Mouse (Mus musculus) small intestine, adult 2 months (tissue): ENCODE results near the gene Cc2d1b. TPM values are rescaled to one million over a fixed set of nuclear protein-coding genes. Genes with fewer than 3 reads are reported as not detected.
A peak's percentile ranks its signal among the peaks of the same experiment; 100 is the strongest.

Source experiments
- H3K27ac ChIP-seq: fragments of 200-500 bp; 2 replicates; pipeline ENCODE4 v1.5.1; 2012; ENCODE audit warnings: low read depth, low read length, control low read depth, inconsistent platforms; ENCODE audit not compliant: insufficient read depth
- H3K27me3 ChIP-seq: fragments of 200-500 bp; 2 replicates; pipeline ENCODE4 v1.6.1; 2012; ENCODE audit warnings: mild to moderate bottlenecking, moderate library complexity, low read length, inconsistent platforms; ENCODE audit not compliant: control insufficient read depth, insufficient read depth
- H3K36me3 ChIP-seq: fragments of 200-500 bp; 2 replicates; pipeline ENCODE4 v1.6.1; 2012; ENCODE audit warnings: mild to moderate bottlenecking, low read length, control low read depth, inconsistent platforms; ENCODE audit not compliant: control insufficient read depth, insufficient read depth
- H3K4me1 ChIP-seq: fragments of 200-500 bp; 2 replicates; pipeline ENCODE4 v1.6.1; 2012; ENCODE audit warnings: low read length, inconsistent platforms, mixed read lengths; ENCODE audit not compliant: control insufficient read depth, insufficient read depth, insufficient read length
- H3K4me3 ChIP-seq: fragments of 200-500 bp; 2 replicates; pipeline ENCODE4 v1.5.1; 2012; ENCODE audit warnings: low read depth, mild to moderate bottlenecking, control low read depth, inconsistent platforms, low read length, moderate library complexity
- CTCF ChIP-seq: fragments of 200-500 bp; IDR thresholded peaks from 2 replicates; pipeline ENCODE4 v1.5.1; 2012; ENCODE audit warnings: low read depth, mild to moderate bottlenecking, control low read depth, inconsistent platforms, low read length, moderate library complexity, mixed read lengths; ENCODE audit not compliant: insufficient replicate concordance, insufficient read length; ENCODE audit errors: extremely low read depth
- POLR2A ChIP-seq: fragments of 200-500 bp; IDR thresholded peaks from 2 replicates; pipeline ENCODE4 v1.6.1; 2012; ENCODE audit warnings: low read depth, mild to moderate bottlenecking, control low read depth, inconsistent platforms, low read length, moderate library complexity
- WGBS: fragments of 180-500 bp; shearing (Covaris S2); methylation state at CpG from one replicate; pipeline ENCODE4 v1.1.7; 2018; 5-methylcytosine and 5-hydroxymethylcytosine counted together
- polyA plus RNA-seq: library from polyadenylated mRNA; depleted of rRNA; stranded (reverse); fragments of >200 nt; gene quantifications from 2 replicates; pipeline ENCODE4 v1.2.3, GENCODE M21; 2012

The Cc2d1b gene
- polyA plus RNA-seq, 1 experiment, result 20.5 TPM

- no peak overlapping the region for H3K4me3 ChIP-seq
- TF ChIP-seq POLR2A, result no peak
- TF ChIP-seq CTCF, result no peak
- H3K4me1 ChIP-seq, result no peaks in the 10 kb centered on the region
- 52% methylated on average over 7 of the region's 7 CpGs for WGBS
- no peaks in the 10 kb centered on the region; the same call in none of the 2 replicates for H3K36me3 ChIP-seq
- no peaks in the 10 kb centered on the region for H3K27me3 ChIP-seq
- H3K27ac ChIP-seq, result no peak overlapping the region
These were observed 17.9 kb upstream of the Cc2d1b start for GRCm38 (mm10) chr4:108601870-108602269.

GRCm38 (mm10) chr4:108608651-108609050 lies 11.1 kb upstream of the Cc2d1b start:
- no peak for TF ChIP-seq POLR2A
- TF ChIP-seq CTCF, result no peak
- Histone ChIP-seq H3K4me1 (no peaks in the 10 kb centered on the region), H3K4me3 (no peak overlapping the region), H3K27ac (no peak overlapping the region), H3K36me3 (no peaks in the 10 kb centered on the region; the same call in none of the 2 replicates), H3K27me3 (no peaks in the 10 kb centered on the region)
- whole genome bisulfite sequencing, result 96% methylated on average over 3 of the region's 3 CpGs

- Histone ChIP-seq H3K27ac (no peak overlapping the region), H3K27me3 (no peaks in the 10 kb centered on the region), H3K4me3 (no peak overlapping the region), H3K4me1 (no peaks in the 10 kb centered on the region), H3K36me3 (no peaks in the 10 kb centered on the region)
- TF ChIP-seq CTCF (no peak), POLR2A (no peak)
- WGBS, result 90% methylated on average over 5 of the region's 5 CpGs
These were observed 8.8 kb upstream of the Cc2d1b start for GRCm38 (mm10) chr4:108610935-108611334.

- H3K27ac ChIP-seq, result no peak overlapping the region
- WGBS, result 57% methylated on average over 4 of the region's 4 CpGs
- no peak overlapping the region for H3K4me3 ChIP-seq
These were observed 1.2 kb upstream of the Cc2d1b start for GRCm38 (mm10) chr4:108618586-108618985.

GRCm38 (mm10) chr4:108619165-108619564 lies 575 bp upstream of the Cc2d1b start:
- H3K36me3 ChIP-seq, result no peaks in the 10 kb centered on the region
- no peak for TF ChIP-seq POLR2A
- peak; percentile 23; the same call in 1 of the 2 replicates for TF ChIP-seq CTCF
- no peaks in the 10 kb centered on the region for H3K27me3 ChIP-seq
- H3K4me3 ChIP-seq, result peak overlapping the region; percentile 92
- H3K4me1 ChIP-seq, result peaks cover 10% of the 10 kb centered on the region; the same call in 1 of the 2 replicates
- peak overlapping the region; percentile 51 for H3K27ac ChIP-seq
- WGBS, result under 1% methylated on average over 10 of the region's 10 CpGs

More at GRCm38 (mm10) chr4:108618586-108618985, 1.2 kb upstream of the Cc2d1b start:
- Histone ChIP-seq H3K36me3 (no peaks in the 10 kb centered on the region), H3K27me3 (no peaks in the 10 kb centered on the region), H3K4me1 (peaks cover 10% of the 10 kb centered on the region; the same call in 1 of the 2 replicates)
- TF ChIP-seq POLR2A (no peak), CTCF (no peak)

- H3K27ac ChIP-seq, result peak overlapping the region; percentile 34; the same call in 1 of the 2 replicates
- 12% methylated on average over 8 of the region's 8 CpGs for WGBS
- peak overlapping the region; percentile 92 for H3K4me3 ChIP-seq
- H3K4me1 ChIP-seq, result peaks cover 10% of the 10 kb centered on the region; the same call in 1 of the 2 replicates
- TF ChIP-seq POLR2A, result no peak
- TF ChIP-seq CTCF, result no peak
- H3K36me3 ChIP-seq, result peaks cover 12% of the 10 kb centered on the region
- no peaks in the 10 kb centered on the region for H3K27me3 ChIP-seq
These were observed 796 bp downstream of the Cc2d1b start for GRCm38 (mm10) chr4:108620536-108620935.

GRCm38 (mm10) chr4:108621504-108621903 lies 1.8 kb downstream of the Cc2d1b start:
- Histone ChIP-seq H3K27ac (no peak overlapping the region), H3K4me3 (no peak overlapping the region), H3K27me3 (no peaks in the 10 kb centered on the region), H3K4me1 (peaks cover 10% of the 10 kb centered on the region; the same call in 1 of the 2 replicates), H3K36me3 (peaks cover 19% of the 10 kb centered on the region)
- WGBS, result 94% methylated on average over 6 of the region's 6 CpGs
- TF ChIP-seq POLR2A (no peak), CTCF (no peak)

GRCm38 (mm10) chr4:108627066-108627465 lies 7.3 kb downstream of the Cc2d1b start:
- no peak for TF ChIP-seq POLR2A
- no peak for TF ChIP-seq CTCF
- WGBS, result 86% methylated on average over 5 of the region's 5 CpGs
- H3K4me1 ChIP-seq, result no peaks in the 10 kb centered on the region
- no peaks in the 10 kb centered on the region for H3K27me3 ChIP-seq
- no peak overlapping the region for H3K27ac ChIP-seq
- H3K36me3 ChIP-seq, result peaks cover 59% of the 10 kb centered on the region
- H3K4me3 ChIP-seq, result no peak overlapping the region
